Mouse (Mus musculus) small intestine, adult 2 months (tissue): ENCODE results near the gene Eml3.

Experiments used
- CTCF ChIP-seq: fragments of 200-500 bp; IDR thresholded peaks from 2 replicates; pipeline ENCODE4 v1.5.1; 2012; ENCODE audit warnings: low read depth, mild to moderate bottlenecking, control low read depth, inconsistent platforms, low read length, moderate library complexity, mixed read lengths; ENCODE audit not compliant: insufficient replicate concordance, insufficient read length; ENCODE audit errors: extremely low read depth
- POLR2A ChIP-seq: fragments of 200-500 bp; IDR thresholded peaks from 2 replicates; pipeline ENCODE4 v1.6.1; 2012; ENCODE audit warnings: low read depth, mild to moderate bottlenecking, control low read depth, inconsistent platforms, low read length, moderate library complexity

DNA sequence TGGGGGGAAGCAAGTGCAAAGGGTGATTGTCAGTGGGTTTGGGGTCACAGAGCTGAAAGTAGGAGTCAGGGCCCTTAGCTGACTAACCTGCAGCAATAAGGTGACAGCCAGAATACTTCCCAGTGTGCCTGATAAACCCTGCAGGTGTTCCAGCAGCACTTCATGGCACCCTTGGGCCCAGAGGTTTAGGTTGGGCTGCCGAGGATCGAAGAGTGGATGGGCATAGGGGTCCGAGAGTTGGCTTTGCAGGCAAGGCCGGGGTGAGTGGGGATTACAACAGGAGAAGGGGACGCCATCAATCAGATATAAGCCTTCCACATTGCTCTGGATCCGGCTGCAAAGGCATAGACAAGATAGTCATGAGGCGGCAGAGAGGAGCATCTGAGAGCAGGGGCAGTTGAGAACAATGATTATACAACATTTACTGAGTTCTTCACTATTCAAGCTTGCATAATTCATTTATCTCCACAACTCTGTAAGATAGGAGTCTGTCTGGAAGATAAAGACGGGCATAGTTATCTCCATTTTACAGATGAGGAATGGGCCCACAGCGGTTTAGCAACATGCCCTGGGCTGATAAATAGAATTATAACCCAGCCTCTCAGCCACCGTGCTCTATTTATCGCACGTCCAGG, 1.3 kb upstream of the Eml3 start:
- TF ChIP-seq CTCF (no peak), POLR2A (no peak)
